Mouse (Mus musculus): Measurements from ENCODE around the gene H2-Eb1.

Gene H2-Eb1

DNA sequence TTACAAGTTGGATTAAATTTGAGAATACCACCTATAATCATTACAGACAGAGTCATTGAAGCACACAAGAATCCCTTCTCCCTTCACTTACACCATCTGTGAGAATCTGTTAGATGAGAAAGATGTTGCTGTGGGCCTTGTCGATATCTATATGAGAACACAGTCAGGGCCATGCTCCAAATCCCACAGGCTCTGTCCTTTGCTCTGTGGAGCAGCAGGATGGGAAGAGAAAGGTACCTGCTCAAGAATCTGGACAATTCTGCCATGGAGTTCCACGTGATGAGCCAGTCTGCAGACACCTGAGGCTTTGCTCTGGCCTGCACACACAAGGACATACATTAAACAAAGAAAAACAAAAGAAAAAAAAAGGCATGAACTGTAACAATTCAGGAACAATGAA, 11.0 kb downstream of the H2-Eb1 start:
- ATAC-seq (ENCODE audit: low TSS enrichment) = no peak

DNA sequence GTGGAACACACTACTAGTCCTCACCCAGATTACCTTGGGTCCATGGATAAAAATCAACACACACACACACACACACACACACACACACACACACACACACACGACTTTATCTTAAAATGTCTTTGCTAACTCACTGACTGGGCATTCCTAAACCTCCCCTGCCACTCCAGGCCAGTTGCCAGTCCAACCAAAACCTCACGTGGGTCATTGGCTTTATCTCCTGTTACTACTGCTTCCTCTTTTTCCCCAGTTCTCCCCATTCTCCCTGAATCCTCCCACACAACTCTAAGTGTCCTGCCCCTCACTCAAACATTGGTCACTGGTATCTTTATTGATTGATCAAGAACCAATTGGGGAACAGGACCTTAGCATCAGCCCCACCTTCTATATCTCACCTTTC, 11.6 kb downstream of the H2-Eb1 start:
- no peak for ATAC-seq (ENCODE audit: low TSS enrichment)

GRCm38 (mm10) chr17:34325436-34325835, 19.8 kb downstream of the H2-Eb1 start, which contains the start of gene H2-Eb2:
H2-Eb2 (plus strand) TSS chr17:34325665.
- ATAC-seq (ENCODE audit: low TSS enrichment) = no peak

- no peak for ATAC-seq (ENCODE audit: low TSS enrichment)
These were observed 20.7 kb downstream of the H2-Eb1 start for GRCm38 (mm10) chr17:34326373-34326772.

DNA sequence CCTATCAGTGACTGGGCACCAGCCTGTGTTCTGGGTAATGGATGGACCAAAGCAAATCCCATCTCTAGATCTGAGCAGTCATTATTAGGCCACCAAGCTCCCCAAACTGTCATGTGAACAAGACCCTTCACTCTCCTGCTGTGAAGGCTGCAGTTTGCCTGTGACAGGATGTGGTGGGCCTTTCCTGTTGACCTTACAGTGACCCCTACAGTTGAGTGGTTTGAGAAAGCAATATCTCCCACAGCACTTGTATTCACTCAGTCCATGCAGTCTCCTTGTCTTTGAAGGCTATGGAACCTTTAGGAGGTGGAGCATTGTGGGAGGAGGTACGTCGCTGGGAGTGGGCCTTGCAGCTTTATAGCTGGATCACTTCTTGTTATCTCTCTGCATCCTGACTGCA, 24.1 kb downstream of the H2-Eb1 start:
- ATAC-seq (ENCODE audit: low TSS enrichment) = no peak

GRCm38 (mm10) chr17:34331200-34331599, 25.5 kb downstream of the H2-Eb1 start:
- no peak for ATAC-seq (ENCODE audit: low TSS enrichment)

- no peak for ATAC-seq (ENCODE audit: low TSS enrichment)
These were observed 35.1 kb downstream of the H2-Eb1 start for GRCm38 (mm10) chr17:34340619-34341402.

GRCm38 (mm10) chr17:34344882-34345281, 39.2 kb downstream of the H2-Eb1 start:
- ATAC-seq (ENCODE audit: low TSS enrichment) = no peak

- ATAC-seq (ENCODE audit: low TSS enrichment) = no peak
These were observed 39.8 kb downstream of the H2-Eb1 start for GRCm38 (mm10) chr17:34345486-34345885.

DNA sequence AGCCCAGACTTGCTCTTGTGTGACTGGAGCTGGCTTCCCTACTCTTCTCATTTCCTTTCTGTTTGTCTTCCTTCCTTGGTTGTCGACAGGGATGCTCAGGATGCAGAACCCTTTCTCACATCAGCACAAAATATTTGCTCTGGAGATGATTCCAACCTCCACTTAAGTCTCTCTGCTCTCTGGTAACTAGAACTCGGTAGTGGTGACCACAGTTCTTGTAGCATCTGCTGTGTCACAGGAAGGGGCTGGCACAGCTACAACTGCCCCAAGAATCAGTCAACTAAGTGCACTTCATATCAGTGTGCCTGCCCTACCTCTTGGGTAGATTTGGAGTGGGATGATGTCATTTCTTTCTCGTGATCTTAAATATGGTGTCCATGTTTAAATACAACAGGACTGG, 40.4 kb downstream of the H2-Eb1 start:
- ATAC-seq (ENCODE audit: low TSS enrichment) = no peak

GRCm38 (mm10) chr17:34347606-34348308, 42.1 kb downstream of the H2-Eb1 start:
- no peak for ATAC-seq (ENCODE audit: low TSS enrichment)

DNA sequence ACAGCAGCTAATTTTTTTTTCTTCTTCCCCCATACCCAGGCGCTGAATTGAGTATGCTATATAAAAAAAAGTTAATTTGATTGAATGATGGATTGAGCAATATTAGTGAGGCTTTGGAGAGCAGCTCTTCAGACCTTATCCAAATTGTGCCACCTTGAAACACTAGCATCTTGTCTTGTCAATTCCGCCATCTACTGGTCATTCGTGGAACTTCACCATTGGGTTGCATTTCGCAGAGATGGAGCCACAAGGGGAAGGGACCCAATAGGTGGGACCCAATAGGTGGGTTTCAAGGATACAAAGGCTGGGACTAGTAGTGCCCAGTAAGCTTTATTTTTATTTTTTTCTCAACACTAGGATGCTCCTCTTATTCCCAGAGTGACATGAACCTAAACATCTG, 43.8 kb downstream of the H2-Eb1 start:
- no peak for ATAC-seq (ENCODE audit: low TSS enrichment)

DNA sequence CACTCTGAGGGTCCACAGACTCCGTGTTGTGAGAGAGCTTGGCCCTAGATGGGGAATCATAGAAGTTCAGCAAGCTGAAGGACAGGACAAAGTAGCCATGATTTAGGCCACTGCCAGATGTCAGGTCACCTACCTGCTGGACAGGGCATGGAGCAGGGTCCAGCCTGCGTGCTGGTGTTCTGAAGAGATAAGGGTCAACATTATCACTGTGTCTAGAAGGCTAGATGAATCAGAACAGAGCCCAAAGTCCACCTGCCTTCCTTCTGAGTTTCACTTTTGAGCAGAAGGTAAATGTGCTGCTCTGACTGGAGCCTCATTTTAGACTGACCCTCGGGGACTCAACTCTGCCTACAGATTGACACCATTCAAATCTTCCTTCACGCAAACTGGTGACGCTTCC, 48.9 kb downstream of the H2-Eb1 start, which contains the start of gene Btnl2:
Btnl2 (plus strand) TSS at position 284 of the 400 bp plus-strand sequence.
- ATAC-seq (ENCODE audit: low TSS enrichment) = no peak

DNA sequence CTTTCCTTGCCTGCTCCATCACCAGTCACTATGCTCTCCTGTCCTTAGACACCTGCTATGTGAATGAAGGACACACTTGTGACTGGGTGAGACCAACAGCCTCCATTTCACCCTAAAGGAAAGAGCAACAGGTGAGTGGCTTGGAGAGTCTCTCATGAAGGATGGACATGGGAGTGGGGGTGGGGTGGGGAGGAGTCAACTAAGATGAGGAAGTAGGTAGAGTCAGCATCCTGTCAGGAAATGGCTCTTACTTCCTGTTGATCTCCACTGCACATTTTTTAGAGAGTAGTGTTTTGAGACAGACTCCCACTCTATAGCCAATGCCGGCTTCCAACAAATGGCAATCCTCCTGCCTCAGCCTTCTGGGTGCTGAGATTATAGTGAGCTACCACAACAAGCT, 49.3 kb downstream of the H2-Eb1 start:
- ATAC-seq (ENCODE audit: low TSS enrichment) = no peak

GRCm38 (mm10) chr17:34362954-34363546, 57.4 kb downstream of the H2-Eb1 start:
- ATAC-seq (ENCODE audit: low TSS enrichment) = no peak

- ATAC-seq (ENCODE audit: low TSS enrichment) = no peak
These were observed 58.1 kb downstream of the H2-Eb1 start for GRCm38 (mm10) chr17:34363676-34364310.

DNA sequence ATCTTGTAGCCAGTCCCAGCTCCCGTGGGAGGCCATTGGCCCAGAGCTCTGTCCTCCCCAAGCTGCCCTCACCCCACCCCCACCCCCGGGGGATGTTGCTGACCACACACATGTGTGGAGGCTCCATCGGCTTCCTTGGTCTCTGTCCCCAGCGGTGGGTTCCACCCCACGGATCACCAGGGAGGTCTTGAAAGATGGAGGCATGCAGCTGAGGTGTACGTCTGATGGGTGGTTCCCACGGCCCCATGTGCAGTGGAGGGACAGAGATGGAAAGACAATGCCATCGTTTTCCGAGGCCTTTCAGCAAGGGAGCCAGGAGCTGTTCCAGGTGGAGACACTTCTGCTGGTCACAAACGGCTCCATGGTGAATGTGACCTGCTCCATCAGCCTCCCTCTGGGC, 59.4 kb downstream of the H2-Eb1 start:
- no peak for ATAC-seq (ENCODE audit: low TSS enrichment)

Data from frontal cortex, adult (tissue).